Mouse (Mus musculus) right cerebral cortex, adult 2 months (tissue): ENCODE data around the gene Gm8082.
"Not testable (repeated sequence)": the region's sequence is repeated elsewhere in the genome, so short reads cannot be mapped to it uniquely, and the experiment has no call there.

Experiments used
- DNase-seq, 2 experiments: peaks; one replicate each; pipeline ENCODE4 v3.0.0; 2021 to 2022; ENCODE audit warnings: low spot score in 2 of 2

Gene Gm8082

GRCm38 (mm10) chr14:42993524-42993923, at the start of gene Gm8082:
Gm8082 (minus strand) TSS chr14:42993624.
- DNase-seq = not testable (repeated sequence)

GRCm38 (mm10) chr14:43015528-43015927, 22.1 kb upstream of the Gm8082 start, which contains the start of gene Gm10376:
Gm10376 (minus strand) TSS chr14:43015628.
- not testable (repeated sequence) for DNase-seq
